Mouse (Mus musculus): ENCODE measurements around the gene Bpifb1. TPM values are rescaled to one million over a fixed set of nuclear protein-coding genes. Genes with fewer than 3 reads are reported as not detected.
A peak's percentile ranks its signal among the peaks of the same experiment; 100 is the strongest.
"Not testable (repeated sequence)": the region's sequence is repeated elsewhere in the genome, so short reads cannot be mapped to it uniquely, and the experiment has no call there.

Bpifb1 gene
- polyA plus RNA-seq, 1 experiment from 2014 or later = 0.31 TPM

DNA sequence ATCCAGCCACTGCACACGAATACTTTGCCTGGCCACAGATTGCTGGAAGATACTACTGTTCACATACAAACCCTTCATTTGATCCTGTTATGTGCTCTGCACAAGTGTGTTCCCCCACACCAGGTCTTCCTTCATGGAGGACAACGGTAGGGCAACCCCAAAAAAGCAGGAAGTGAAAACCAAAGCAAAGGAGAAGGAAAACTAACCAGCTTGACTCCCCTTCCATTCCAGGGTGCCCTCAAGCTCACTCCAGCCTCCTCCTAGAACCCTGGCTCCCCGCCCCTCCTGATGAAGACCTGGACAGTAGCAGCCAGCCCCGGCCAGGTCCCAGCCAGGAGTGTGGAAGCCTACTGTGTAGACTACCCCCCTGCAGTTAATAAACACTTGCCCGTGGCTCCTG, 29.3 kb downstream of the Bpifb1 start:
- peaks cover 16% of the 10 kb centered on the region for H3K4me1 ChIP-seq
- H3K9ac ChIP-seq (replicated peaks) = no peak overlapping the region
- no peak for ATAC-seq (replicated peaks)
- 89% methylated on average over 5 of the region's 5 CpGs for WGBS
- no peaks in the 10 kb centered on the region for H3K36me3 ChIP-seq
- H3K27me3 ChIP-seq = no peaks in the 10 kb centered on the region
- no peak overlapping the region for H3K4me3 ChIP-seq
- H3K9me3 ChIP-seq = no peaks in the 10 kb centered on the region
- no peak overlapping the region for H3K27ac ChIP-seq (replicated peaks)
- H3K4me2 ChIP-seq (replicated peaks) = no peak overlapping the region

GRCm38 (mm10) chr2:154223265-154223916, 32.8 kb downstream of the Bpifb1 start, which contains the start of gene Bpifb5:
Gene Bpifb5, plus strand, starts transcription at chr2:154223742.
- Histone ChIP-seq H3K4me3 (no peak within 1 kb of the TSS), H3K9me3 (no peaks in the 10 kb centered on the region), H3K36me3 (no peaks in the 10 kb centered on the region), H3K27me3 (no peaks in the 10 kb centered on the region), H3K9ac (replicated peaks) (no peak within 1 kb of the TSS), H3K27ac (replicated peaks) (no peak within 1 kb of the TSS), H3K4me2 (replicated peaks) (peak within 1 kb of the TSS; percentile 9), H3K4me1 (peaks cover 16% of the 10 kb centered on the region)
- ATAC-seq (replicated peaks) = peak; percentile 87
- 5% methylated on average over 14 of the region's 14 CpGs for WGBS

DNA sequence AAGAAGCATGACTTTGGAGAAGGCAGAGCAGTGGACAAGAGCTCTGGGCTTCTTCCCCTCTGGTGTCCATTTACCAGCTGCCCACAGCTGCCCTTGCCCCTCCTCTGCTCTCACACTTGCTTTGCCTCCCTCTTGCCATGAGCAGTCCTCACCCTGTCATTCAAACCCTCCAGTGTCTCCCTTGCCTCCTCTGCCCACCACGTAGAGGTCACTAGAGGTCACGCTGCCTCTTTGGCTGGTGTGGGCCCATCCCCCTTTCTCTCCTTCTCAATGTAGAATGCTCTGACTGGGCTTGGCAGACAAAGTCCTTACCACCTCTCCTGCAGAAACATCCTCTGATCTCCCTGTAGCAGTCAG, 33.3 kb downstream of the Bpifb1 start:
- Histone ChIP-seq H3K9me3 (no peaks in the 10 kb centered on the region), H3K4me3 (no peak overlapping the region), H3K27me3 (no peaks in the 10 kb centered on the region), H3K9ac (replicated peaks) (no peak overlapping the region), H3K36me3 (no peaks in the 10 kb centered on the region), H3K27ac (replicated peaks) (no peak overlapping the region), H3K4me2 (replicated peaks) (peak overlapping the region; percentile 9; the same call in 1 of the 2 replicates), H3K4me1 (peaks cover 16% of the 10 kb centered on the region)
- peak; percentile 55; the same call in 1 of the 2 replicates for ATAC-seq (replicated peaks)
- WGBS = 12% methylated on average over 2 of the region's 2 CpGs

DNA sequence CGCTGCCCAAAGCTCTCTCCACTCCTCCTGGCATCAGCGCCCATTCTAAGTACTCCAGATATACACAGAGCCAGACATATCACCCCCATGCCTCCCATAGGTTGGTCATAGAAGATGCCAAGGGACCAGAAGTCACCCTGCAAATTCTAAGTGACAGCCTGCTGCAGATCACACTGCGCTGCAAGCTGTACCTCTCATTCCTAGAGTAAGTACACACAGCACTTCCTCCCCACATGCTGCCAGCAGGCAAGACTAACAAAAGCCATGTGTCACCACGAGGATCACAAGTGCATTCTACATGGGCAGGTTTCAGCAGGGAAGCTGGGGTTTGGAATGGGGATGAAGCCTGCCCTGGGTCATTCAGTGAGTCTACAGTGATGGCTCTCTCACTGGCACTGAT, 36.4 kb downstream of the Bpifb1 start:
- Histone ChIP-seq H3K9ac (replicated peaks) (no peak overlapping the region), H3K36me3 (no peaks in the 10 kb centered on the region), H3K4me3 (no peak overlapping the region), H3K4me1 (peaks cover 18% of the 10 kb centered on the region), H3K4me2 (replicated peaks) (no peak overlapping the region), H3K27me3 (no peaks in the 10 kb centered on the region), H3K27ac (replicated peaks) (no peak overlapping the region), H3K9me3 (no peaks in the 10 kb centered on the region)
- 73% methylated on average over 4 of the region's 4 CpGs for WGBS
- ATAC-seq (replicated peaks) = no peak

- no peak for ATAC-seq (replicated peaks)
- 84% methylated on average over 5 of the region's 5 CpGs for WGBS
- Histone ChIP-seq H3K4me1 (peaks cover 15% of the 10 kb centered on the region), H3K27ac (replicated peaks) (no peak overlapping the region), H3K27me3 (no peaks in the 10 kb centered on the region), H3K36me3 (no peaks in the 10 kb centered on the region), H3K9me3 (no peaks in the 10 kb centered on the region), H3K4me3 (no peak overlapping the region), H3K4me2 (replicated peaks) (no peak overlapping the region), H3K9ac (replicated peaks) (no peak overlapping the region)
These were observed 37.2 kb downstream of the Bpifb1 start for GRCm38 (mm10) chr2:154227830-154228229.

DNA sequence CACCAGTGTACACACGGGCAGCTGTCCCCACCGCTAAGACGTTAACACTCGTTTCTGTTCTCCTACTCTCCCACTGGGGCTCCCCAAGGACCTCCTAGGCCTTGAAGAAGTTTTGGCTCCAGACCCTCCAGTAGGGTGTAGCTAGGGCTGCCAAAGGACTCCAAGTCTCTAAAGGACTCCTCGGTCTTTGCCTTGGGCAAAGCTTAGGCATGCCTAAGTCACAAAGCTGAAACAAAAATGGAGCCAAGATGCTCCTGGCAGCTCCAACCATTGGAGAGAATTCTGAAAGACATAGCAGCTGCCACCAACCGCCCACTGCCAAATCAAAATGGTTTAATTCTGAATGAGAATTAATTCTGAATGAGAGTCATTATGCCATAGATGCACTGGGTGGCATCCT, 42.8 kb downstream of the Bpifb1 start:
- 72% methylated on average over 6 of the region's 6 CpGs for WGBS
- ATAC-seq (replicated peaks) = peak; percentile 61
- Histone ChIP-seq H3K4me3 (no peak overlapping the region), H3K9ac (replicated peaks) (no peak overlapping the region), H3K27ac (replicated peaks) (no peak overlapping the region), H3K9me3 (no peaks in the 10 kb centered on the region), H3K27me3 (no peaks in the 10 kb centered on the region), H3K4me2 (replicated peaks) (no peak overlapping the region), H3K36me3 (no peaks in the 10 kb centered on the region), H3K4me1 (peaks cover 14% of the 10 kb centered on the region; the same call in 1 of the 2 replicates)

- WGBS = 86% methylated on average over 6 of the region's 6 CpGs
- no peaks in the 10 kb centered on the region for H3K4me1 ChIP-seq
These were observed 50.2 kb downstream of the Bpifb1 start for GRCm38 (mm10) chr2:154240771-154241170.

DNA sequence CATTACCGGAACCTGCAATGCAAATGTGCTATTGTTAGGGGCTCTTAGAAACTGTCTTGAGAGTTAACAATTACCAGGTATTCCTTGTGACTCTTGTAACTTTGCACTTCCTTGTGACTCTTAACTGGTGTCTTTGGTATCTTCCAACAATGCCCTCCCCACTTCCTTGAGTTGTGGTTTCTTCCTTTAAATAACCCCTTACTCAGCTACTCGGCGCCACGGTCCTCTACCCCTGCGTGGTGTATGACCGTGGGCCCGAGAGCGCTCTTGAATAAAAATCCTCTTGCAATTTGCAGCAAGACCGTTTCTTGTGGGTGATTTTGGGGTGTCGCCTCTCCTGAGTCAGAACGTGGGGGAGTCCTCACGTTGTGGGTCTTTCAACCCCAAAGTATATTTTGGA, 52.1 kb downstream of the Bpifb1 start:
- H3K36me3 ChIP-seq; H3K4me1 ChIP-seq; H3K4me3 ChIP-seq; H3K4me2 ChIP-seq (replicated peaks); H3K27ac ChIP-seq (replicated peaks); H3K9me3 ChIP-seq; H3K27me3 ChIP-seq; H3K9ac ChIP-seq (replicated peaks); ATAC-seq (replicated peaks): not testable (repeated sequence)
- WGBS = 96% methylated on average over 11 of the region's 12 CpGs

More at GRCm38 (mm10) chr2:154240771-154241170, 50.2 kb downstream of the Bpifb1 start:
- ATAC-seq (replicated peaks) = no peak
- Histone ChIP-seq H3K27me3 (no peaks in the 10 kb centered on the region), H3K4me3 (no peak overlapping the region), H3K9ac (replicated peaks) (no peak overlapping the region), H3K4me2 (replicated peaks) (no peak overlapping the region), H3K9me3 (no peaks in the 10 kb centered on the region), H3K27ac (replicated peaks) (no peak overlapping the region), H3K36me3 (no peaks in the 10 kb centered on the region)

DNA sequence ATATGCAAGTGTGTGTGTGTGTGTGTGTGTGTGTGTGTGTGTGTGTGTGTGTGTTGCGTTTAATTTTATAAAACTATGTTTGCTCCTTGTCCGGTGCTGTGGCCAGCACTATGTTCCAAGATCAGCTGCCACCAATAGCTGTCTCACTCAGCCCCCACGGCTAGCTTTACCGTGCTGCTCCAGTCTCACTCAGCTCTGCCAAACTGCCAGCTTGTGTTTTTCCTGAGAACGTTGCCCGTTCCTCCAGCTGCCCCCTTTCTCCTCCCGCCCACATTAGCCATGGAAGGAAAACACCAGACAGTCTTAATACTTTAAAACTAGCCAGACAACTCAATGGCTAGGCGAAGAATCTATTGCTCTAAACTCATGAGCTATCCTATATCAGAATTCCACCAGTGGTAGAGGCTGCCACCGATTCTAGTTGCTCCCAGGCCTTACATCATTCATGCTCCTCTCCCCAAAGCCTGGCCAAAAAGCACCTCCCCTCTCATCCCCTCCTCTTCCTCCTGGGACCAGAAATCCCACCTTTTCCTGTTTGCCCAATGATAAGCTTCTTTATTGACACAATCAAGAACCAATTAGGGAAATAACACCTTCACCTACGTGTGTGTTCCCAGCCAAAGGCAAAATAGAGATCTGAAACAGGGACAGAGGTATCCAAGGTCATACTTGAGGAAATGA, 52.9 kb downstream of the Bpifb1 start:
- H3K4me3 ChIP-seq = no peak overlapping the region
- 80% methylated on average over 10 of the region's 10 CpGs for WGBS
- H3K36me3 ChIP-seq = no peaks in the 10 kb centered on the region
- H3K4me1 ChIP-seq = no peaks in the 10 kb centered on the region
- no peak for ATAC-seq (replicated peaks)
- H3K27ac ChIP-seq (replicated peaks) = no peak overlapping the region
- no peak overlapping the region for H3K4me2 ChIP-seq (replicated peaks)
- no peaks in the 10 kb centered on the region for H3K27me3 ChIP-seq
- H3K9ac ChIP-seq (replicated peaks) = no peak overlapping the region
- no peaks in the 10 kb centered on the region for H3K9me3 ChIP-seq

- 91% methylated on average over 5 of the region's 5 CpGs for WGBS
- no peak for ATAC-seq (replicated peaks)
- H3K4me1 ChIP-seq = no peaks in the 10 kb centered on the region
These were observed 54.7 kb downstream of the Bpifb1 start for GRCm38 (mm10) chr2:154245322-154245721.

DNA sequence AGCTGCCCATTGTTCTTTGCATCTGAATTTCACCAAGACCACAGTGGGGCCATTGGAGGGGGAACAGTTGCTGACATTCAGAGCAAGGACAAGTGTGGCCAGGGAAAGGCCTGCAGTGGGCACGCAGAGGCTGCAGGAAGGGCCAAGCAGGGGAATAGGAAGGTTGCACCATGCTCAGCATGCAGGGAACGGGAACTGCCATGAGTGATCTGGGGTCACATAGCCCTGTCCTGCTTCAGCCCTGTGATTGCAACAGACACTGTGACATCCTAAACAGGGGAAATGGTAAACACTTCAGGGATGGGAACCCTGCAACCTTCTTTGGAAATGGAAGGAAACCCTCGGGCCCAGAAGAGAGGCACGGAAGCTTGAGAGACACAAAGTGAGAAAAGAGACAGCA, 64.6 kb downstream of the Bpifb1 start:
- not testable (repeated sequence) for H3K4me1 ChIP-seq; H3K27me3 ChIP-seq; ATAC-seq (replicated peaks); H3K4me2 ChIP-seq (replicated peaks); H3K4me3 ChIP-seq; H3K9ac ChIP-seq (replicated peaks); H3K9me3 ChIP-seq; H3K27ac ChIP-seq (replicated peaks); H3K36me3 ChIP-seq
- WGBS = 96% methylated on average over 2 of the region's 4 CpGs

More at GRCm38 (mm10) chr2:154245322-154245721, 54.7 kb downstream of the Bpifb1 start:
- Histone ChIP-seq H3K4me2 (replicated peaks) (no peak overlapping the region), H3K9ac (replicated peaks) (no peak overlapping the region), H3K27me3 (no peaks in the 10 kb centered on the region), H3K9me3 (no peaks in the 10 kb centered on the region), H3K27ac (replicated peaks) (no peak overlapping the region), H3K36me3 (no peaks in the 10 kb centered on the region), H3K4me3 (no peak overlapping the region)

GRCm38 (mm10) chr2:154255770-154256169, 65.2 kb downstream of the Bpifb1 start:
- Histone ChIP-seq H3K9me3 (no peaks in the 10 kb centered on the region), H3K27ac (replicated peaks) (no peak overlapping the region), H3K4me2 (replicated peaks) (no peak overlapping the region), H3K4me3 (no peak overlapping the region), H3K4me1 (no peaks in the 10 kb centered on the region), H3K36me3 (no peaks in the 10 kb centered on the region), H3K9ac (replicated peaks) (no peak overlapping the region), H3K27me3 (no peaks in the 10 kb centered on the region)
- ATAC-seq (replicated peaks) = no peak
- WGBS = 72% methylated on average over 4 of the region's 4 CpGs
